Mouse (Mus musculus) myocyte (in vitro differentiated cells): ENCODE results near the gene Ptprm.

ENCODE experiments used
- CEBPB ChIP-seq: IDR thresholded peaks from 2 replicates; pipeline ENCODE4 v1.6.1; 2011; ENCODE audit warnings: mild to moderate bottlenecking, moderate library complexity; ENCODE audit not compliant: poor library complexity, insufficient read depth, severe bottlenecking
- E2F4 ChIP-seq: IDR thresholded peaks from one replicate; pipeline ENCODE4 v1.6.1; 2011; ENCODE audit warnings: mild to moderate bottlenecking, control low read depth, moderate library complexity; ENCODE audit not compliant: insufficient read depth
- MAX ChIP-seq: IDR thresholded peaks from one replicate; pipeline ENCODE4 v1.6.1; 2011; ENCODE audit warnings: low read depth, mild to moderate bottlenecking, control low read depth
- MYOD1 ChIP-seq, 3 experiments: IDR thresholded peaks; one replicate each; pipeline ENCODE4 v1.6.1; 2011; ENCODE audit warnings: control low read depth in 2 of 3, low read depth in 2 of 3, mild to moderate bottlenecking in 2 of 3, moderate library complexity in 1 of 3; ENCODE audit not compliant: insufficient read length in 2 of 3, control insufficient read depth in 1 of 3
- MYOG ChIP-seq, 3 experiments: IDR thresholded peaks; one replicate each; pipeline ENCODE4 v1.6.1; 2011; ENCODE audit warnings: control low read depth in 2 of 3, low read depth in 2 of 3, mild to moderate bottlenecking in 2 of 3; ENCODE audit not compliant: insufficient read length in 2 of 3, control insufficient read depth in 1 of 3, insufficient read depth in 1 of 3
- POLR2A ChIP-seq: IDR thresholded peaks from one replicate; pipeline ENCODE4 v1.6.1; 2011; ENCODE audit warnings: low read depth, mild to moderate bottlenecking, control low read depth, moderate library complexity; ENCODE audit not compliant: insufficient read length
- POLR2AphosphoS2 ChIP-seq: IDR thresholded peaks from one replicate; pipeline ENCODE4 v1.6.1; 2011; ENCODE audit warnings: low read depth, control low read depth; ENCODE audit not compliant: insufficient read length
- REST ChIP-seq: IDR thresholded peaks from one replicate; pipeline ENCODE4 v1.6.1; 2011; ENCODE audit warnings: mild to moderate bottlenecking, control low read depth, moderate library complexity; ENCODE audit not compliant: insufficient read depth, insufficient read length
- SRF ChIP-seq: IDR thresholded peaks from one replicate; pipeline ENCODE4 v1.6.1; 2011; ENCODE audit warnings: low read depth; ENCODE audit not compliant: control insufficient read depth, insufficient read length
- USF1 ChIP-seq: IDR thresholded peaks from one replicate; pipeline ENCODE4 v1.6.1; 2011; ENCODE audit warnings: low read depth, mild to moderate bottlenecking, control low read depth, moderate library complexity

DNA sequence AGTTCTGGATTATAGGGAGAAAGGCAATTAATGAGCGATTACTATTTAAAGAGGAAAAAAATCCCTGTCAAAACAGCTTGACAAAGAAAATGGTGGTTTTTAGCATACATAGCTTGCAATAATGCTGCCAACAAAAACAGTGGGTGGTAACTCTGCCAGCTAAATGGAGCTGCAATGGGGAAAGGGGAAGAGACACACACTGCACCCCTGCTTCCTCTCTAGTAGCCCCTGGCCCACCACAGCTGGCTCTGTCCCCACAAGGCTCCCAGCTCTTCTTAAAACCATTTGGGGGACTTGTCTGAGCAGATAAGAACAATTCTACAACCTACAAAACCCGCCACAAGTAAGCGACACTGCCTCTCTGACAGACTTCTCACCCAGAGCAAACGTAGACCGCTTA, 145.7 kb downstream of the Ptprm start:
- TF ChIP-seq REST (no peak), USF1 (no peak), E2F4 (no peak), POLR2A (no peak), CEBPB (no peak), POLR2AphosphoS2 (no peak), MYOD1 (IDR thresholded peaks at IDR 0.05; ENCODE audit: control insufficient read depth in 1 of 3, insufficient read length in 2 of 3, low read depth in 2 of 3) (no peak), SRF (no peak), MAX (no peak), MYOG (IDR thresholded peaks at IDR 0.05; ENCODE audit: control insufficient read depth in 1 of 3, insufficient read depth in 1 of 3, insufficient read length in 2 of 3, low read depth in 2 of 3) (no peak)
